Mouse (Mus musculus): ENCODE results near the gene Gpr4. TPM values are rescaled to one million over a fixed set of nuclear protein-coding genes. Genes with fewer than 3 reads are reported as not detected.
A peak's percentile ranks its signal among the peaks of the same experiment; 100 is the strongest.

Gene Gpr4
- 1.5 and 2.0 TPM in 2 replicates for polyA plus RNA-seq (2021; fragmentation: Nextera tagmentation)
- long read RNA-seq, experiment 1, partial matches to known transcripts = 0 of 2 reads
- long read RNA-seq, experiment 1, other reads (novel, unspliced or antisense) = 2 of 2 reads
- long read RNA-seq, experiment 2, partial matches to known transcripts = 0 of 2 reads
- long read RNA-seq, experiment 2, other reads (novel, unspliced or antisense) = 2 of 2 reads

DNA sequence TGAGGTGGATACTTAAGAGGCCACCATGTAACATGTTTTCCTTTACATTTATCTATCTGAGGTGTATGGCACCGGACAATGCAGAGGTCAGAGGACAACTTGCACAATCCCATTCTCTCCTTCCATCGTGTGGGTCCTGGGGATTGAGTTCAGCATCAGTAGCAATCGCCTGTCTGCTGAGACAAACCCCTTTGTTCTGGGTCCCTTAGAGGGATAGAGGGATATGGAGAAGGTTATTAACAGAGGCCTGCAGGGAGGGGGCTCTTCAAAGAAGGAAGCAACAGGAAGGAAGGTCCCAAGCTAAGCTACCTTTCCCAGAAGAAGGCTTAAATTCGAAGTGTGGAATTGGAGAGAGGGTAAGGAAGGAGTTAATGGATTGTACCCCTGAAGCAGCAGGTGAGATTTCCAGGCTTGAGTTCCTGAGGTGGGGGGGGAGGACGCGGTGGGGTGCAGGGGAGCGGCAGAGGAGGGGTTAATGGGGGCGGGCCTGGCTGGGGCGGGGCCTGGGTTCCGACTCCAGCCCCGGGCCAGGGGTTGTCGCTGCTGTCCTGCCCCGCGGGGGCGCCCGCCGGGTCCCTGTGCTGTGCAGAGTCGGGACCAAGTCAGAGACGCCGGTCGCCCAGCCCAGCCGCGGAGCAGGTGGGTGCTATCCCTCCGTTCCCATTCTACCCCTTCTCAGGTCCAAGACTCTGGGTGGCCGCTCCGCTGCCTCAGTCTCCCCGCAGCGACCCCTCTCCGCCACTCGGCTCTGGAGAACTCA, at the start of gene Gpr4:
Gene Gpr4 (plus strand): TSS at position 543 of the 760 bp plus-strand sequence.

DNA sequence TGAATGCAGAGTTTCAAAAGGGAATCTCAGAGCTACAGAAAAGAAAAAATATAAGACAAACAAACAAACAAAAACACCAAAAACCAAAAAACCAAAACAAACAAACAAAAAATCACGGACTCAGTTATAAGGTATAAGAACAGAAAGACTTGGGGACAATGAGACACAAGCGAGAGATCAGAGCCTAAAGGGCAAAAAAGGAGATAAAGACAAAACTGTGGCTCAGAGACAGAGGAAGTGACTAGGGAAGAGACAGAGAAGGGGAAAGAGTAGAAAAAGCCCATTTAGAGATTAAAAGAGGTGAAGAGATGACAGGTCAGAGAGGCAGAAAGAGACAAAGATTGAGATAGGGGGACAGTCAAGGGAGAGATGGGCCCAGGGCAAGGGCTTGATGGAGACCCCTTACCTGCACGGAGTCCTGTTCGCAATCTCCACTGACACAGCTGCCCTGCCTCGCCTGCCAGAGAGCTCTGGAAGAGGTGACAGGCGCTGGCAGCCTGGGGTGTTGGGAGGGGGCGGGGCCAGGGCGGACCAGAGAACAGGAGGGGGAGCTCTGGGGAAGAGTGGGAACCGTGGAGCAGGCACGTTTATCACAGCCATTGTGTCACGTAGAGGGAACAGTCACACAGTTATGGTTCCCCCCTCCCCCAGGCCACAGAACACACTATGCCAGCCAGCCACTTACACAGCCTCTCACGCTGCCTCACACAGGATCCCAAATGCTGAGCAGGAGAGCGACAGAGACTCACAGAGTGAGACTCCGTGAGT, 46.5 kb upstream of the Gpr4 start, which contains the start of gene Gipr:
Gene Gipr (minus strand): TSS at position 472 of the 768 bp plus-strand sequence.

DNA sequence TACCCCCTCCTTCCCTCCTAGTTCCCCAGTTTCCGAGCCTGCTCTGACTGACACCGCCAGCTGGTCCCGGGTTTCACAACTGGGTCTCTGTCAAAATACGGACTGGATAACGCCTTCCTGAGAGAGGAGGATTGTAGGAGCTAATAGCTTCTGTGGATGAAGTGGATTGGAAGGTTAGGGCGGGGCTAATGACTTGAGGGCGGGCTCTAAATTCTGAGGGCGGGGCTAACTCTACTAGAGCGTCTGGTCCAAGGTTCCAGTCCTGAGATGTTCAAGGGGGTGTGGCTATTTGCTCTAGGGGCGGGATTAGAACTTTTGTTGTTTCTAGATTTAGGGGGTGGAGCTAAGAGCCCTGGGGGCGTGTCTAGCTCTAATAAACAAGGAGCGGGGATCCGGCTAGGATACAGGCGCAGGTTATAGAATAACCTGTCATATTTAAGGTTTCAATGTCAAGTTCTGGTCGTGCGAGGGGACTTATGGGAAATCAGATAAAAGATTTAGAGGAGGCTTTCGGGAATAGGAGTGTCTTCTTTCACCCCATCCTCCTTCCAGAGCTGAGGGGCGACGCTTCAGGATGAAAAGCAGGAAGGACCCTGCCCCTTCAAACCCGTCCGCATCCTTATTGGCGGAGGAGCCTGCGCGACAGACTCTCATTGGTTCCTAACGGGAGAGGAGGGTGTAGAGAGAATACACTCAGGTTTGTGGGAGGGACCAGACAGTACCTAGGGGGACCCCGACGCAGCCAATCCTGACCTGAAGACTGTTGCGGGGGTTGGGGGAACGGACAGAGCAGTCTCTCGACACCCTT, 36.4 kb upstream of the Gpr4 start, which contains the start of gene Eml2:
Gene Eml2 (plus strand): TSS at position 714 of the 808 bp plus-strand sequence.

DNA sequence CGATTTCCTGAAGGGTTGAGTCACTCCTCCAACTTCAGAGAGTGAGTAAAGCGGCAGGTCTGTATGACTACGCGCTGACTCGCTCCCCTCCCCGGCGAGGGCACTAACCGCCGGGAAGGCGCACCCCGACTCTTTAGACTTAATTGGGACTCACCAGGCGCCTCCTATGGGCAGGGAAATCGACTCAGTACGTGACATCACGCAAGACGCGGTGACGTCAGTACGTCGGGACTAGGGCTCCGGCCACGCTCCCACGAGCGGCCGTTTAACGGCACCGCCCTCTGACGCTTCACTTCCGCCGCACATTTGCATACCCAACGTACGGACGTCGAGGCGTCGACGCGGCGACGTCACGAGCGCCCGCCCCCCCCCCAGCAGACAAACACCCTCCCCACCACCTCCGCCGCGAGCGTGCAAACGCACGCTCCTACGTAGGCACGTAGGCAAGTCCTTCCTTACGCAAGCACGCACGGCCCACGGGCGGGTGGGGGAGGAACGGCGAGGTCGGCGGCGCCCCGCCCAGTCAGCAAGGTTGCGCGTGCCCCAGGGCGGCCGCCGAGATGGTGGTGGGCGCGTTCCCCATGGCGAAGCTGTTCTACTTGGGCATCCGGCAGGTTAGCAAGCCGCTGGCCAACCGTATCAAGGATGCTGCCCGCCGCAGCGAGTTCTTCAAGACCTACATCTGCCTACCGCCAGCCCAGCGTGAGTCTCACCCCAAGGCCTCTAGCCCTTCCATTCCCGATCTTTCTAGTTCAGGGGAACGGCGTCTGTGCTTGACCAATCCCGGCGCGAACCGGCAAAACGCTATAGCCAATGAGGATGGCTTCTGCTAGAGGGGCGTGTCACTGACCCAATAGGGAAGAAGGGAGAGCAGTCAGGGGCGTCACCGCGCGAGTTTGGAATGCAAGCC, 15.8 kb downstream of the Gpr4 start, which contains the start of gene Opa3:
Gene Opa3 (plus strand): TSS at position 452 of the 910 bp plus-strand sequence.

DNA sequence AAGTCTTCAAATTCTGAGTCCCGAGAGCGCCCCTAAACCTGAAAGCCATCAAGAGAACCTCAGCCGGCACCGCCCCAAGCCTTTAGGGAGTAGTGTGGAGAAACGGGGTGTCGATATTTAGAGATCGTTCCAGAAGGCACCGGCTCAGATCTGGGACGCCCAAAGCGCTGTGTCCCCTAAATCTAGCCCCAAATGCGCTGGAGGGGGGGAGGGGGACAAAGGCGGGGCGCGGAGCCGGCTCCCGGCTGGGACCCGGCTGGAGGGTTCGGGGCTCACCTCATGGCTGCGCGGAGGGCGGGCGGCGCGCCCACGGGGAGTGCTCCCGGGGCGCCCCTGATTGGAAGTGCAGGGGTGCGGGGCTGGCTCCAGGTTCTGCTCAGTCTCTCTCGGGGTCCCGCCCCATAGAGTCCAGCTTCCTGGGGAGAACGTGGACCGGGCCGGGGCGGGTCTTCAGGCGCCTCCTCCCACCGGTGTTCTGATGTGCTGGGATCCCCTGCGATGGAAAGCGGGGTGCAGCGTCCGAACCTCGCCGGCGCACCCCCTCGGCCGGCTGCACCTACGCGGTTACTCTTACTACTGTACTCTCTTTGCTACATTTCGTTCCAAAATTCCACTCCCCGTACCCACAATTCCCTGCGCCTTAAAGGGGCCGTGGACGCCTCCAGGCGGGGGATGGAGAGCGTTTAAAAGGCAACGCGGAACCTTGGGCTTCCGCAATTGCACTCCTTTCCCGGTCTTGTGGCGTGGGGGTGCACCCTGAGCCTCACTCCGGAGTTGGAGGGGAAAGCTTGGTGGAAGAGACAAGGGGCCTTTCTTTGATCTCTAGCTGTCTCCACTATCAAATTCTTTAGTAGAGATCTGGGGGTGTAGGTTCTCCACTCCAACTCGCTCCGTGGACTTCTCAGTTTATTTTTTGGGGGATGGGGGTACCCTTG, 59.2 kb downstream of the Gpr4 start, which contains the start of gene Vasp:
Gene Vasp (minus strand): TSS at position 580 of the 935 bp plus-strand sequence.

Small RNA genes lying within 50 kb of the gene (microRNA-seq; reads per million reads assigned to microRNA genes)
- gene Mir330 = 12,472 reads per million, percentile 97 among the genes with 10 or more reads in this experiment

Other genes starting within 250 kb of the Gpr4 start
- not detected in 2 replicates for gene Nanos2, start 225.1 kb upstream of the Gpr4 start, polyA plus RNA-seq (2021; fragmentation: Nextera tagmentation)
- gene Mypop, start 221.3 kb upstream of the Gpr4 start, polyA plus RNA-seq (2021; fragmentation: Nextera tagmentation) = 4.8 and 6.6 TPM in 2 replicates
- gene Irf2bp1, start 208.5 kb upstream of the Gpr4 start, polyA plus RNA-seq (2021; fragmentation: Nextera tagmentation) = 6.9 and 8.8 TPM in 2 replicates
- not detected in 2 replicates for gene Foxa3, start 189.0 kb upstream of the Gpr4 start, polyA plus RNA-seq (2021; fragmentation: Nextera tagmentation)
- 18.9 and 23.2 TPM in 2 replicates for gene Sympk, start 188.2 kb upstream of the Gpr4 start, polyA plus RNA-seq (2021; fragmentation: Nextera tagmentation)
- 0.23 and 0.24 TPM in 2 replicates for gene Rsph6a, start 157.8 kb upstream of the Gpr4 start, polyA plus RNA-seq (2021; fragmentation: Nextera tagmentation)
- gene Dmwd, start 136.3 kb upstream of the Gpr4 start, polyA plus RNA-seq (2021; fragmentation: Nextera tagmentation) = 22.3 and 22.4 TPM in 2 replicates
- gene Dmpk, start 128.7 kb upstream of the Gpr4 start, polyA plus RNA-seq (2021; fragmentation: Nextera tagmentation) = 0.72 and 1.8 TPM in 2 replicates
- 0.28 and 0.30 TPM in 2 replicates for gene Six5, start 117.9 kb upstream of the Gpr4 start, polyA plus RNA-seq (2021; fragmentation: Nextera tagmentation)
- gene Gm4969, start 94.2 kb upstream of the Gpr4 start, polyA plus RNA-seq (2021; fragmentation: Nextera tagmentation) = 0.10 and 0.23 TPM in 2 replicates
- 7.0 and 8.7 TPM in 2 replicates for gene Fbxo46, start 92.7 kb upstream of the Gpr4 start, polyA plus RNA-seq (2021; fragmentation: Nextera tagmentation)
- 13.3 and 14.4 TPM in 2 replicates for gene Qpctl, start 63.2 kb upstream of the Gpr4 start, polyA plus RNA-seq (2021; fragmentation: Nextera tagmentation)
- 129 and 137 TPM in 2 replicates for gene Snrpd2, start 62.8 kb upstream of the Gpr4 start, polyA plus RNA-seq (2021; fragmentation: Nextera tagmentation)
- 0.13 TPM in 1 of 2 replicates, not detected in the other for gene Gipr, start 46.4 kb upstream of the Gpr4 start, polyA plus RNA-seq (2021; fragmentation: Nextera tagmentation)
- gene Eml2, start 36.1 kb upstream of the Gpr4 start, polyA plus RNA-seq (2021; fragmentation: Nextera tagmentation) = 6.0 and 6.1 TPM in 2 replicates
- 34.8 and 38.3 TPM in 2 replicates for gene Opa3, start 15.8 kb downstream of the Gpr4 start, polyA plus RNA-seq (2021; fragmentation: Nextera tagmentation)
- 1.1 and 1.2 TPM in 2 replicates for gene Vasp, start 59.3 kb downstream of the Gpr4 start, polyA plus RNA-seq (2021; fragmentation: Nextera tagmentation)
- gene Ppm1n, start 67.5 kb downstream of the Gpr4 start, polyA plus RNA-seq (2021; fragmentation: Nextera tagmentation) = 0.09 and 0.19 TPM in 2 replicates
- gene Rtn2, start 70.1 kb downstream of the Gpr4 start, polyA plus RNA-seq (2021; fragmentation: Nextera tagmentation) = 20.0 and 22.4 TPM in 2 replicates
- gene Fosb, start 97.5 kb downstream of the Gpr4 start, polyA plus RNA-seq (2021; fragmentation: Nextera tagmentation) = 0.60 and 0.80 TPM in 2 replicates
- 52.8 and 71.7 TPM in 2 replicates for gene Ercc1, start 132.2 kb downstream of the Gpr4 start, polyA plus RNA-seq (2021; fragmentation: Nextera tagmentation)
- gene Cd3eap, start 146.9 kb downstream of the Gpr4 start, polyA plus RNA-seq (2021; fragmentation: Nextera tagmentation) = 14.0 and 14.6 TPM in 2 replicates
- 0.53 and 1.9 TPM in 2 replicates for gene Ppp1r13l, start 147.2 kb downstream of the Gpr4 start, polyA plus RNA-seq (2021; fragmentation: Nextera tagmentation)
- 3.7 and 3.8 TPM in 2 replicates for gene Ercc2, start 169.5 kb downstream of the Gpr4 start, polyA plus RNA-seq (2021; fragmentation: Nextera tagmentation)
- 1.3 and 1.8 TPM in 2 replicates for gene Klc3, start 191.6 kb downstream of the Gpr4 start, polyA plus RNA-seq (2021; fragmentation: Nextera tagmentation)
- gene Ckm, start 192.2 kb downstream of the Gpr4 start, polyA plus RNA-seq (2021; fragmentation: Nextera tagmentation) = not detected in 2 replicates
- gene Mark4, start 246.3 kb downstream of the Gpr4 start, polyA plus RNA-seq (2021; fragmentation: Nextera tagmentation) = 6.5 and 8.2 TPM in 2 replicates